Mouse (Mus musculus): Measurements from ENCODE around the gene Stim1. TPM values are rescaled to one million over a fixed set of nuclear protein-coding genes. Genes with fewer than 3 reads are reported as not detected.

Gene Stim1
- polyA plus RNA-seq, 1 experiment, result 37.0 TPM

DNA sequence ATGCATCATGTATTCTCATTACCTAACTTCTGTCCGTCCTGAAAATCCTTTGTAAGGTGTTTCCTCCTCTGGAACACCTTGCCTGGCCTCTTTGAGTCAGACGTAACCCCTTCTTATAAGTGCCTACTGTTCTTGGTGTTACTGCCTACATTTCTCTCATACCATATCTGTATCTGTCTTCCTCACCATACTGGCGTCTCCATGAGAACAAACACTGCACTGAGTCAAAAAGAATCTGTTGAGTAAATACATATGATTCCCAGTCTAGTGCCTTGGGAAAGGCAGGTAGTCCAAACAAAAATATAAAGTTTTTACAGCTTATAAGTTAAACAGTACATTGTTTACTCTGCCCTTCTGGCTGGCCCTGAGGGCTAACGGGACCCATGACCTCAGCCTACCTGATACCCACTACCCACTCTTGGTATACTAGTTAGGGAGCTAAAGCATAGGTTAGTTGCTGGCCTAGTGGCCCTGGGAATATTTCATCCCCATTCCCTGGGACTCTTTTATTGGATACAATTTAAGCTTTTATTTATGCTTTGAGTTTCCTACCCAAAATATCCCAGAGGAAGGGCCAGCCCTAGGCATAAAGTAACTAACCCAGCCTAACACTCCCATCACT lies 39.4 kb upstream of the Stim1 start:
- TF ChIP-seq POLR2A (IDR thresholded peaks at IDR 0.05; ENCODE audit: low read depth, low read length), result no peak
- no peak for TF ChIP-seq CTCF (conservative IDR thresholded peaks at IDR 0.05; ENCODE audit: insufficient read depth, insufficient read length, low read depth, low read length)
- Histone ChIP-seq H3K27ac (ENCODE audit: insufficient read depth, low read depth, low read length) (no peak overlapping the region), H3K4me3 (ENCODE audit: insufficient read depth, low read depth, low read length) (no peak overlapping the region), H3K4me1 (ENCODE audit: control insufficient read depth, insufficient read depth, low read length) (no peaks in the 10 kb centered on the region), H3K36me3 (ENCODE audit: control insufficient read depth, insufficient read depth, low read length) (no peaks in the 10 kb centered on the region), H3K27me3 (replicated peaks; ENCODE audit: control insufficient read depth, insufficient read depth, low read length) (no peaks in the 10 kb centered on the region)
- WGBS, result 89% methylated on average over 4 of the region's 4 CpGs
- no peak for DNase-seq

DNA sequence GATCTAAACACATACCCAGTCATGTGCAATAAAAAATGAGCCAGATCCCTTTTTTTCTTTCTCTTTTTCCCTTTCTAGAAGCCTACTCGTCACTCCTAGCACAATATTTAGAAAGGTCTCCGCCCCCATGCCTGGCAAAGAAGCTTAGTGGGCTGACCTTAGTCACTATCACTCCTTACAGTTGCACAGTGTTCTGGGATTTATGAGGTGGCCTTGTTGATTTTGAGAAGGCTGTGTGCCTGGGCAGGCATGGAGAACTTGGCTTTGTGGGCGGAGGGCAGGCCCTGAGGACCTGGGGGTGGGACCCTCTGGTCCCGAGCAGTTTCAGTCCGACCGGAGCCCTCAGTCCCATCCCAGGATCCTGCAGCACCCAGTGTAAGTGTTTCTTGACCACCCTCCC lies 37.8 kb upstream of the Stim1 start:
- 89% methylated on average over 6 of the region's 6 CpGs for WGBS
- TF ChIP-seq CTCF (conservative IDR thresholded peaks at IDR 0.05; ENCODE audit: insufficient read depth, insufficient read length, low read depth, low read length) (no peak), POLR2A (IDR thresholded peaks at IDR 0.05; ENCODE audit: low read depth, low read length) (no peak)
- no peaks in the 10 kb centered on the region for H3K27me3 ChIP-seq (replicated peaks; ENCODE audit: control insufficient read depth, insufficient read depth, low read length)
- H3K27ac ChIP-seq (ENCODE audit: insufficient read depth, low read depth, low read length), result no peak overlapping the region
- no peaks in the 10 kb centered on the region for H3K4me1 ChIP-seq (ENCODE audit: control insufficient read depth, insufficient read depth, low read length)
- no peak for DNase-seq
- no peaks in the 10 kb centered on the region for H3K36me3 ChIP-seq (ENCODE audit: control insufficient read depth, insufficient read depth, low read length)
- no peak overlapping the region for H3K4me3 ChIP-seq (ENCODE audit: insufficient read depth, low read depth, low read length)

DNA sequence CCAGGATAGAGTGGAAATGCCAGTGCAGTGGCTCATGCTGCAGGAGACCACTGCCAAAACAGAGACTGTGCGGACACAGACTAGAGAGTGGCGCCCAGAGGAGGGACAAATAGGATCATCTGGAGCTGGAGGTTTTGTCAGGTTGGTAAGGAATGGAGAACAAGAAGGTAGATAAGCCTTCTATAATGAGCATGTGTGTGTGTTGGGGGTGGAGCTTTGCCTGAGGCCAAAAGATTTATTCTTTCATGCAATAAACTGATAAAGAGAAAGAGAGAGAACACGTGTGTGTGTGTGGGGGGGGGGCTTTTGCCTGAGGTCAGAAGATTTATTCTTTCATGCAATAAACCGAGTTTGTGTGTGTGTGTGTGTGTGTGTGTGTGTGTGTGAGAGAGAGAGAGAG lies 34.5 kb upstream of the Stim1 start:
- no peak overlapping the region for H3K4me3 ChIP-seq (ENCODE audit: insufficient read depth, low read depth, low read length)
- TF ChIP-seq POLR2A (IDR thresholded peaks at IDR 0.05; ENCODE audit: low read depth, low read length) (no peak), CTCF (conservative IDR thresholded peaks at IDR 0.05; ENCODE audit: insufficient read depth, insufficient read length, low read depth, low read length) (no peak)
- no peaks in the 10 kb centered on the region for H3K27me3 ChIP-seq (replicated peaks; ENCODE audit: control insufficient read depth, insufficient read depth, low read length)
- no peaks in the 10 kb centered on the region for H3K4me1 ChIP-seq (ENCODE audit: control insufficient read depth, insufficient read depth, low read length)
- WGBS, result 66% methylated on average over 4 of the region's 4 CpGs
- no peak for DNase-seq
- H3K36me3 ChIP-seq (ENCODE audit: control insufficient read depth, insufficient read depth, low read length), result no peaks in the 10 kb centered on the region
- H3K27ac ChIP-seq (ENCODE audit: insufficient read depth, low read depth, low read length), result no peak overlapping the region

DNA sequence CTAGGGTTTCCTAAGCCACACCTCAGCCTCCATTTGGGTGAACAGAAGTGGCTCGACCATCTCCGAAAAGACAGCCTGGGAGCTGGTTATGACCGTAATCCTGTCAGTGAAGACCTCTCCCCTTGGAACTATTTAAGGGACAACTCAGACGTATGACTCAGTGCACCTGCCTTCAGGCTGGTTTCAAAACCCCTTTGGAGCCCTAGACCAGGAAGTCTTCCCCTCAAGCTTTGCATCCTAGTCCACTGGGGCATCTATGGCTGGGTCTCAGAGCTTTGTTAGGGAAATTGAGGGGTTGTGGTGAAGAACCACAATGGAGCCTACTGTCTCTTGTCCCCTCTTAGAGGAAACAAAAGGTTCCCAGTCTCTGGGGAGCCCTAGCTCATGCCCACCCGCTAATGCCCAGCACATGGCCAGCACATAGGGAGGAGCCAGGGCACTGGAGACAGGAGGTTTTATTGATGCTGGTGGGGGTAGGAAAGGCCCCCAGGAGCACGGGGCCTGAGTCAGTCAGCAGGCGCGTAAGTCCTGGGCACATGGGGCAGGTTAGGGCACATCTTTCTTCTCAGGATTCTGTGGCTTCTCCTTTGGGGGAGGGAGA lies 28.8 kb upstream of the Stim1 start:
- no peak for DNase-seq
- 91% methylated on average over 8 of the region's 8 CpGs for WGBS
- Histone ChIP-seq H3K4me3 (ENCODE audit: insufficient read depth, low read depth, low read length) (no peak overlapping the region), H3K36me3 (ENCODE audit: control insufficient read depth, insufficient read depth, low read length) (no peaks in the 10 kb centered on the region), H3K27me3 (replicated peaks; ENCODE audit: control insufficient read depth, insufficient read depth, low read length) (no peaks in the 10 kb centered on the region), H3K27ac (ENCODE audit: insufficient read depth, low read depth, low read length) (no peak overlapping the region), H3K4me1 (ENCODE audit: control insufficient read depth, insufficient read depth, low read length) (no peaks in the 10 kb centered on the region)
- TF ChIP-seq CTCF (conservative IDR thresholded peaks at IDR 0.05; ENCODE audit: insufficient read depth, insufficient read length, low read depth, low read length) (no peak), POLR2A (IDR thresholded peaks at IDR 0.05; ENCODE audit: low read depth, low read length) (no peak)

DNA sequence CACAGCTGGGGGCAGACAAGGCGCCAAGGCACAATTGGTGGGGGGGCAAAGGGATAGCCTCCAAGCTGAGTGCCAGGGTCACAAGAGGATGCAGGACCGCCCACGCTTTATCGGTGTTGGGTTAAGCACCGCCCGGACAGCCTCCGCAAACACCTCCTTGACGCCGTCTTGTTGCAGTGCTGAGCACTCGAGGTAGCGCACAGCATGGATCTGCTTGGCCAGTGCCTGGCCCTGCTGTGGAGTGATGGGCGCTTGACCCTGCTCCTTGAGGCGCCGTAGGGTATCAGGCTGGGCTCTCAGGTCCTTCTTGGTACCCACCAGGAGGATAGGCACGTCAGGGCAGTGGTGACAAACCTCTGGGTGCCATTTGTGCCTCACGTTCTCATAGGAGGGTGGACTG lies 28.0 kb upstream of the Stim1 start:
- Histone ChIP-seq H3K36me3 (ENCODE audit: control insufficient read depth, insufficient read depth, low read length) (no peaks in the 10 kb centered on the region), H3K4me1 (ENCODE audit: control insufficient read depth, insufficient read depth, low read length) (no peaks in the 10 kb centered on the region), H3K27me3 (replicated peaks; ENCODE audit: control insufficient read depth, insufficient read depth, low read length) (no peaks in the 10 kb centered on the region), H3K27ac (ENCODE audit: insufficient read depth, low read depth, low read length) (no peak overlapping the region), H3K4me3 (ENCODE audit: insufficient read depth, low read depth, low read length) (no peak overlapping the region)
- TF ChIP-seq CTCF (conservative IDR thresholded peaks at IDR 0.05; ENCODE audit: insufficient read depth, insufficient read length, low read depth, low read length), result no peak
- no peak for TF ChIP-seq POLR2A (IDR thresholded peaks at IDR 0.05; ENCODE audit: low read depth, low read length)
- 95% methylated on average over 16 of the region's 16 CpGs for WGBS
- DNase-seq, result no peak

DNA sequence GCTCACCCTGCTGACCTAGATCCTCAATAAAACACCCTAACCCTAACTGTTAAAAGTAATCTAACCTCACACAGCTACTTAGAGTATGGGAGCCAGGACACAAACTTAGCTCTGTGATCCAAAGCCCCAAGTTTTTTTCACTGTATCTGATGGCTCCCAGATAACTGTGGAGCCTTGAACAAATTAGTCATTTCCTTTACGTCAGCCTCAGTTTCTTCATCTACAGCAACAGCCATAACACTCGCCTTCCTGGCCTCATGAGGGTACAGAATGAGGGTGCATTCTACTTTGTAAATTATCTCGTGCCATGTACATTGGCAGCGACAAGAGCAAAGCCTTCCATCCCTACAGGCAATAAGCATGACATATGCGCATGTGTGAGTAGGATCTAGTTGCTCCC lies 25.2 kb upstream of the Stim1 start:
- no peak for TF ChIP-seq POLR2A (IDR thresholded peaks at IDR 0.05; ENCODE audit: low read depth, low read length)
- no peak for TF ChIP-seq CTCF (conservative IDR thresholded peaks at IDR 0.05; ENCODE audit: insufficient read depth, insufficient read length, low read depth, low read length)
- Histone ChIP-seq H3K4me1 (ENCODE audit: control insufficient read depth, insufficient read depth, low read length) (peaks cover 16% of the 10 kb centered on the region), H3K36me3 (ENCODE audit: control insufficient read depth, insufficient read depth, low read length) (no peaks in the 10 kb centered on the region), H3K27me3 (replicated peaks; ENCODE audit: control insufficient read depth, insufficient read depth, low read length) (no peaks in the 10 kb centered on the region), H3K27ac (ENCODE audit: insufficient read depth, low read depth, low read length) (no peak overlapping the region), H3K4me3 (ENCODE audit: insufficient read depth, low read depth, low read length) (no peak overlapping the region)
- 80% methylated on average over 5 of the region's 5 CpGs for WGBS
- DNase-seq, result no peak

DNA sequence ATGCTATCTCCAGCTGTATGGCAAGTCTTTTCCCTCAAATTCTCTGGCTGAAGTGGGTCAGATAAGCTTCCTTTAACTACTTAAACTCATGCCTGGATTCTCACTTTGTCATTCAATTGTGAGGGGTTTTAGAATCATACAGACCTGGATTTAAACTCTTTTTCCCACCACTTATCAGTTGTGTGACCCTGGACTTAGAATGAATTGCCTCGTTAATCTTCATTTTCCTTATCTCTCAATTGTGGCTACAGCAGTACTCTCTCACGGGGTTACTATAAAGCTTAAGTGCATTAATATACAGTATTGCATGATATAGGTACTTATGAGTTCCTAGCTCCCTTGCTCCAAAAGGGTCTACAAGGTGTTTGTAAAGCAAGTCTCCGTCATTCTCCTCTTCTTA lies 24.7 kb upstream of the Stim1 start:
- Histone ChIP-seq H3K36me3 (ENCODE audit: control insufficient read depth, insufficient read depth, low read length) (no peaks in the 10 kb centered on the region), H3K4me1 (ENCODE audit: control insufficient read depth, insufficient read depth, low read length) (peaks cover 16% of the 10 kb centered on the region), H3K27ac (ENCODE audit: insufficient read depth, low read depth, low read length) (no peak overlapping the region), H3K27me3 (replicated peaks; ENCODE audit: control insufficient read depth, insufficient read depth, low read length) (no peaks in the 10 kb centered on the region), H3K4me3 (ENCODE audit: insufficient read depth, low read depth, low read length) (no peak overlapping the region)
- TF ChIP-seq CTCF (conservative IDR thresholded peaks at IDR 0.05; ENCODE audit: insufficient read depth, insufficient read length, low read depth, low read length), result no peak
- TF ChIP-seq POLR2A (IDR thresholded peaks at IDR 0.05; ENCODE audit: low read depth, low read length), result no peak
- WGBS, result 88% methylated on average over 3 of the region's 3 CpGs
- no peak for DNase-seq
